Mouse (Mus musculus): ENCODE measurements around the gene Appbp2.

- TF ChIP-seq CTCF (IDR thresholded peaks at IDR 0.05; ENCODE audit: control insufficient read depth, insufficient read depth, insufficient replicate concordance, low read depth, low read length) (no peak), POLR2A (IDR thresholded peaks at IDR 0.05; ENCODE audit: control insufficient read depth, low read depth, low read length) (no peak)
Measured at GRCm38 (mm10) chr11:85157301-85157700, 77.6 kb downstream of the Appbp2 start.

All from testis, adult 2 months (tissue).